Mouse (Mus musculus) heart, embryonic 16.5 days (tissue): ENCODE results near the gene Tbc1d23. TPM values are rescaled to one million over a fixed set of nuclear protein-coding genes. Genes with fewer than 3 reads are reported as not detected.

Source experiments
- ATAC-seq: fragments of 200-750 bp; cut with Nextera tagmentation; replicated peaks from 2 replicates; pipeline ENCODE4 v1.8.0; 2017; ENCODE audit warnings: moderate number of reproducible peaks; ENCODE audit not compliant: insufficient read depth, low FRiP score; ENCODE audit errors: extremely low read depth
- H3K27ac ChIP-seq: fragments of 300-500 bp; sonication (generic); 2 replicates; pipeline ENCODE4 v1.5.1; 2014; ENCODE audit warnings: mild to moderate bottlenecking, low read length, control low read depth, moderate library complexity
- H3K27me3 ChIP-seq: fragments of 300-500 bp; sonication (generic); 2 replicates; pipeline ENCODE4 v1.6.1; 2014; ENCODE audit warnings: low read length, mixed read lengths; ENCODE audit not compliant: control insufficient read depth, insufficient read depth
- H3K36me3 ChIP-seq: fragments of 300-500 bp; sonication (generic); 2 replicates; pipeline ENCODE4 v1.6.1; 2014; ENCODE audit not compliant: control insufficient read depth, insufficient read depth
- H3K4me1 ChIP-seq: fragments of 300-500 bp; sonication (generic); 2 replicates; pipeline ENCODE4 v1.6.1; 2014; ENCODE audit warnings: low read length, mixed read lengths; ENCODE audit not compliant: control insufficient read depth, insufficient read depth
- H3K4me2 ChIP-seq: fragments of 300-500 bp; sonication (generic); 2 replicates; pipeline ENCODE4 v1.6.1; 2014; ENCODE audit warnings: low read depth, mild to moderate bottlenecking, control low read depth, low read length
- H3K4me3 ChIP-seq: fragments of 300-500 bp; sonication (generic); 2 replicates; pipeline ENCODE4 v1.5.1; 2014; ENCODE audit warnings: mild to moderate bottlenecking, control low read depth, low read length
- H3K9ac ChIP-seq: fragments of 300-500 bp; sonication (generic); 2 replicates; pipeline ENCODE4 v1.6.1; 2014; ENCODE audit warnings: low read length, control low read depth
- H3K9me3 ChIP-seq: fragments of 300-500 bp; sonication (generic); replicated peaks from 2 replicates; pipeline ENCODE4 v1.6.1; 2016; ENCODE audit warnings: low read length; ENCODE audit not compliant: control insufficient read depth
- WGBS: fragments of 180-500 bp; shearing (Covaris S2); extraction: QIAGEN DNeasy Blood & Tissue Kit; methylation state at CpG from one replicate; pipeline ENCODE4 v1.1.7; 2014; 5-methylcytosine and 5-hydroxymethylcytosine counted together
- polyA plus RNA-seq: library from polyadenylated mRNA; unstranded; fragments of >200 nt; fragmentation: Nextera tagmentation; extraction: Ambion mirVana; gene quantifications from 2 replicates; pipeline ENCODE4 v1.2.1, GENCODE M21; 2015

The Tbc1d23 gene
- polyA plus RNA-seq, 1 experiment from 2014 or later: 17.1 TPM

GRCm38 (mm10) chr16:57259356-57260083, 28.2 kb upstream of the Tbc1d23 start:
- Histone ChIP-seq H3K9me3 (peaks cover 1% of the 10 kb centered on the region; the same call in 1 of the 2 replicates), H3K9ac (no peak overlapping the region), H3K4me2 (no peak overlapping the region), H3K27me3 (no peaks in the 10 kb centered on the region), H3K4me3 (no peak overlapping the region), H3K4me1 (no peaks in the 10 kb centered on the region), H3K36me3 (no peaks in the 10 kb centered on the region), H3K27ac (no peak overlapping the region)
- ATAC-seq: no peak
- WGBS: 83% methylated on average over 13 of the region's 13 CpGs

GRCm38 (mm10) chr16:57251589-57252421, 20.5 kb upstream of the Tbc1d23 start:
- Histone ChIP-seq H3K27ac (peak overlapping the region; percentile 65), H3K4me3 (no peak overlapping the region), H3K9ac (no peak overlapping the region), H3K4me1 (peaks cover 10% of the 10 kb centered on the region), H3K4me2 (no peak overlapping the region), H3K27me3 (no peaks in the 10 kb centered on the region), H3K36me3 (no peaks in the 10 kb centered on the region), H3K9me3 (peaks cover 4% of the 10 kb centered on the region; the same call in 1 of the 2 replicates)
- WGBS: 33% methylated on average over 7 of the region's 7 CpGs
- ATAC-seq: no peak; the same call in 1 of the 2 replicates

- 87% methylated on average over 4 of the region's 4 CpGs for WGBS
These were observed 19.7 kb upstream of the Tbc1d23 start for GRCm38 (mm10) chr16:57250991-57251390.

GRCm38 (mm10) chr16:57247464-57247863, 16.2 kb upstream of the Tbc1d23 start:
- ATAC-seq: no peak
- Histone ChIP-seq H3K27ac (no peak overlapping the region), H3K27me3 (no peaks in the 10 kb centered on the region), H3K4me2 (no peak overlapping the region), H3K9me3 (peaks cover 4% of the 10 kb centered on the region; the same call in 1 of the 2 replicates), H3K9ac (no peak overlapping the region), H3K4me1 (peaks cover 10% of the 10 kb centered on the region), H3K4me3 (no peak overlapping the region), H3K36me3 (no peaks in the 10 kb centered on the region)
- WGBS: 84% methylated on average over 4 of the region's 4 CpGs

More at GRCm38 (mm10) chr16:57250991-57251390, 19.7 kb upstream of the Tbc1d23 start:
- no peak overlapping the region for H3K9ac ChIP-seq
- ATAC-seq: no peak
- H3K4me3 ChIP-seq: no peak overlapping the region
- H3K4me1 ChIP-seq: peaks cover 10% of the 10 kb centered on the region
- H3K9me3 ChIP-seq: peaks cover 4% of the 10 kb centered on the region; the same call in 1 of the 2 replicates
- H3K36me3 ChIP-seq: no peaks in the 10 kb centered on the region
- H3K4me2 ChIP-seq: no peak overlapping the region
- H3K27me3 ChIP-seq: no peaks in the 10 kb centered on the region
- H3K27ac ChIP-seq: no peak overlapping the region

GRCm38 (mm10) chr16:57246596-57246995, 15.3 kb upstream of the Tbc1d23 start:
- no peaks in the 10 kb centered on the region for H3K27me3 ChIP-seq
- H3K4me3 ChIP-seq: no peak overlapping the region
- H3K9ac ChIP-seq: no peak overlapping the region
- 75% methylated on average over 3 of the region's 3 CpGs for WGBS
- H3K9me3 ChIP-seq: peaks cover 4% of the 10 kb centered on the region; the same call in 1 of the 2 replicates
- H3K4me2 ChIP-seq: no peak overlapping the region
- ATAC-seq: no peak; the same call in 1 of the 2 replicates
- no peak overlapping the region for H3K27ac ChIP-seq
- H3K4me1 ChIP-seq: peaks cover 2% of the 10 kb centered on the region
- H3K36me3 ChIP-seq: no peaks in the 10 kb centered on the region

GRCm38 (mm10) chr16:57243858-57244248, 12.5 kb upstream of the Tbc1d23 start:
- Histone ChIP-seq H3K4me2 (no peak overlapping the region), H3K27me3 (no peaks in the 10 kb centered on the region), H3K36me3 (no peaks in the 10 kb centered on the region), H3K4me3 (no peak overlapping the region), H3K9ac (no peak overlapping the region), H3K27ac (no peak overlapping the region), H3K9me3 (no peaks in the 10 kb centered on the region), H3K4me1 (no peaks in the 10 kb centered on the region)
- peak; percentile 65 for ATAC-seq
- 7% methylated on average over 6 of the region's 6 CpGs for WGBS

- WGBS: 48% methylated on average over 10 of the region's 10 CpGs
- Histone ChIP-seq H3K27ac (no peak overlapping the region), H3K9me3 (no peaks in the 10 kb centered on the region), H3K4me1 (no peaks in the 10 kb centered on the region), H3K27me3 (no peaks in the 10 kb centered on the region), H3K4me2 (no peak overlapping the region), H3K36me3 (no peaks in the 10 kb centered on the region), H3K4me3 (no peak overlapping the region), H3K9ac (no peak overlapping the region)
- peak; percentile 60 for ATAC-seq
These were observed 12.0 kb upstream of the Tbc1d23 start for GRCm38 (mm10) chr16:57243205-57243857.

- no peak overlapping the region for H3K4me3 ChIP-seq
- no peaks in the 10 kb centered on the region for H3K27me3 ChIP-seq
- no peak overlapping the region for H3K9ac ChIP-seq
- ATAC-seq: no peak
- no peak overlapping the region for H3K27ac ChIP-seq
- no peak overlapping the region for H3K4me2 ChIP-seq
- H3K36me3 ChIP-seq: no peaks in the 10 kb centered on the region
- WGBS: 84% methylated on average over 5 of the region's 5 CpGs
- no peaks in the 10 kb centered on the region for H3K9me3 ChIP-seq
- H3K4me1 ChIP-seq: no peaks in the 10 kb centered on the region
These were observed 11.5 kb upstream of the Tbc1d23 start for GRCm38 (mm10) chr16:57242857-57243204.
